Mouse (Mus musculus) myocyte (in vitro differentiated cells): ENCODE results near the gene Fam92b. TPM values are rescaled to one million over a fixed set of nuclear protein-coding genes. Genes with fewer than 3 reads are reported as not detected.

Source experiments
- H3K27me3 ChIP-seq: one replicate; pipeline ENCODE4 v1.6.1; 2011; ENCODE audit not compliant: control insufficient read depth, insufficient read depth, insufficient read length
- H3K36me3 ChIP-seq: one replicate; pipeline ENCODE4 v1.6.1; 2011; ENCODE audit not compliant: control insufficient read depth, insufficient read depth
- H3K4me2 ChIP-seq: one replicate; pipeline ENCODE4 v1.6.1; 2011; ENCODE audit warnings: low read depth, control low read depth
- H3K4me3 ChIP-seq: one replicate; pipeline ENCODE4 v1.5.1; 2011; ENCODE audit warnings: mild to moderate bottlenecking, control low read depth, moderate library complexity
- H3K79me2 ChIP-seq: one replicate; pipeline ENCODE4 v1.6.1; 2011; ENCODE audit not compliant: control insufficient read depth, insufficient read depth
- H3ac ChIP-seq: one replicate; pipeline ENCODE4 v1.6.1; 2011; ENCODE audit not compliant: control insufficient read depth, insufficient read length
- CEBPB ChIP-seq: IDR thresholded peaks from 2 replicates; pipeline ENCODE4 v1.6.1; 2011; ENCODE audit warnings: mild to moderate bottlenecking, moderate library complexity; ENCODE audit not compliant: poor library complexity, insufficient read depth, severe bottlenecking
- E2F4 ChIP-seq: IDR thresholded peaks from one replicate; pipeline ENCODE4 v1.6.1; 2011; ENCODE audit warnings: mild to moderate bottlenecking, control low read depth, moderate library complexity; ENCODE audit not compliant: insufficient read depth
- MAX ChIP-seq: IDR thresholded peaks from one replicate; pipeline ENCODE4 v1.6.1; 2011; ENCODE audit warnings: low read depth, mild to moderate bottlenecking, control low read depth
- MYOD1 ChIP-seq, 3 experiments: IDR thresholded peaks; one replicate each; pipeline ENCODE4 v1.6.1; 2011; ENCODE audit warnings: control low read depth in 2 of 3, low read depth in 2 of 3, mild to moderate bottlenecking in 2 of 3, moderate library complexity in 1 of 3; ENCODE audit not compliant: insufficient read length in 2 of 3, control insufficient read depth in 1 of 3
- MYOG ChIP-seq, 3 experiments: IDR thresholded peaks; one replicate each; pipeline ENCODE4 v1.6.1; 2011; ENCODE audit warnings: control low read depth in 2 of 3, low read depth in 2 of 3, mild to moderate bottlenecking in 2 of 3; ENCODE audit not compliant: insufficient read length in 2 of 3, control insufficient read depth in 1 of 3, insufficient read depth in 1 of 3
- POLR2A ChIP-seq: IDR thresholded peaks from one replicate; pipeline ENCODE4 v1.6.1; 2011; ENCODE audit warnings: low read depth, mild to moderate bottlenecking, control low read depth, moderate library complexity; ENCODE audit not compliant: insufficient read length
- POLR2AphosphoS2 ChIP-seq: IDR thresholded peaks from one replicate; pipeline ENCODE4 v1.6.1; 2011; ENCODE audit warnings: low read depth, control low read depth; ENCODE audit not compliant: insufficient read length
- REST ChIP-seq: IDR thresholded peaks from one replicate; pipeline ENCODE4 v1.6.1; 2011; ENCODE audit warnings: mild to moderate bottlenecking, control low read depth, moderate library complexity; ENCODE audit not compliant: insufficient read depth, insufficient read length
- SRF ChIP-seq: IDR thresholded peaks from one replicate; pipeline ENCODE4 v1.6.1; 2011; ENCODE audit warnings: low read depth; ENCODE audit not compliant: control insufficient read depth, insufficient read length
- TCF12 ChIP-seq: IDR thresholded peaks from one replicate; pipeline ENCODE4 v1.6.1; 2011; ENCODE audit warnings: mild to moderate bottlenecking, control low read depth; ENCODE audit not compliant: poor library complexity, insufficient read depth, severe bottlenecking
- TCF3 ChIP-seq: IDR thresholded peaks from one replicate; pipeline ENCODE4 v1.6.1; 2011; ENCODE audit warnings: low read depth, control low read depth; ENCODE audit not compliant: insufficient read length
- USF1 ChIP-seq: IDR thresholded peaks from one replicate; pipeline ENCODE4 v1.6.1; 2011; ENCODE audit warnings: low read depth, mild to moderate bottlenecking, control low read depth, moderate library complexity
- polyA plus RNA-seq: library from polyadenylated mRNA; unstranded; fragments of >200 nt; fragmentation: generic; extraction: Trizol; gene quantifications from one replicate; pipeline ENCODE4 v1.2.1, GENCODE M21; 2012; ENCODE audit warnings: missing spikeins

The Fam92b gene
- polyA plus RNA-seq, 1 experiment: not detected

DNA sequence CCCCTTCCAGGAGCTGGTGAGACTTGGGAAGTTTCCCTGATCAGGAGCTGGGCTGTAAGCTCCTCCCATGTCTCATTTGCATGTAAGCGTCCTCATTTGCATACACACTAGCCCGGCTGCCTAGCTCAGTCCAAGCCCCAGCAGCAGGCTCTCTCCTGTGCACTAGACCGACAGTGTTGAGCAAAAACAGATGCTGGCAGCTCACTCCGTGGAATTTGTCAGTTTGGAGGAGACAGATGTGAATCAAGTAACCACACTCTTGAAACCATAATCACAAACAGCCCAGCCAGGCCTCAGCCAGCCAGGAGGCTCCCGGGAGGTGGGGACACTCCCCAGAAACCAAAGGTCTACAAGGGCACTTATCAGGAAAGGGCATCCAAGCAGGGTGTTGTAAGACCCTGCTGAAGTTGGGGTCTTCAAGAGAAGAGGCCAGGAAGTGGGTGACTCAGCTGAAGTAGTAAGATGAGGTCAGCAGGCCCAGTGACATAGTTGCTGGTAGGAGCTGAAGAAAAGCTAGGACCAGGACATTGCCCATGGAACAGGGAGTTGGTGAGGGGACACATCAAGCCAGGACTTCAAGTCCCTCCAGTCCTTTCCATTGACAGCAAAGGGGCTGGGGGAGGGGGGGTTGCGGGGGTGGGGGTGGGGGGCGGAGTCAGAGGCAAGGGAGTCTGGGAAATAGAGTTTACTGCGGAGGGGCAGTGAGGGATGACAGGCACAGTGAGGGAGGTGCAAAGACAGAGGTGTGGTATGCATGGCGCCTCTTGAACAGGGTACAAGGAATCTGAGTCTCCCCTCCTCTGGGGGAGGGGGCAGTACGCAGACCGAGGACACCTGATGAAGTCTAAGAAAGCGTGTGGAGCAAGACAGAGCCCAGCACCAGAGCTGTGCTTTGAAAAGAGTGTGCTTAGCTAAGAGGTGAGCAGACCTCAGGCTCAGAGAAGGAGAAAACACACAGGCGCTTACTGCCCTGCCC is 39.9 kb upstream of the Fam92b start:
- Histone ChIP-seq H3K79me2 (no peaks in the 10 kb centered on the region), H3K4me2 (peak overlapping the region; percentile 95), H3K4me3 (no peak overlapping the region), H3K27me3 (no peaks in the 10 kb centered on the region), H3K36me3 (no peaks in the 10 kb centered on the region), H3ac (no peak overlapping the region)
- TF ChIP-seq MAX (no peak), CEBPB (no peak), REST (no peak), TCF3 (no peak), MYOD1 (IDR thresholded peaks at IDR 0.05; ENCODE audit: control insufficient read depth in 1 of 3, insufficient read length in 2 of 3, low read depth in 2 of 3) (peak in 2 of 3 experiments; percentile 41 to 58), MYOG (IDR thresholded peaks at IDR 0.05; ENCODE audit: control insufficient read depth in 1 of 3, insufficient read depth in 1 of 3, insufficient read length in 2 of 3, low read depth in 2 of 3) (no peak)

DNA sequence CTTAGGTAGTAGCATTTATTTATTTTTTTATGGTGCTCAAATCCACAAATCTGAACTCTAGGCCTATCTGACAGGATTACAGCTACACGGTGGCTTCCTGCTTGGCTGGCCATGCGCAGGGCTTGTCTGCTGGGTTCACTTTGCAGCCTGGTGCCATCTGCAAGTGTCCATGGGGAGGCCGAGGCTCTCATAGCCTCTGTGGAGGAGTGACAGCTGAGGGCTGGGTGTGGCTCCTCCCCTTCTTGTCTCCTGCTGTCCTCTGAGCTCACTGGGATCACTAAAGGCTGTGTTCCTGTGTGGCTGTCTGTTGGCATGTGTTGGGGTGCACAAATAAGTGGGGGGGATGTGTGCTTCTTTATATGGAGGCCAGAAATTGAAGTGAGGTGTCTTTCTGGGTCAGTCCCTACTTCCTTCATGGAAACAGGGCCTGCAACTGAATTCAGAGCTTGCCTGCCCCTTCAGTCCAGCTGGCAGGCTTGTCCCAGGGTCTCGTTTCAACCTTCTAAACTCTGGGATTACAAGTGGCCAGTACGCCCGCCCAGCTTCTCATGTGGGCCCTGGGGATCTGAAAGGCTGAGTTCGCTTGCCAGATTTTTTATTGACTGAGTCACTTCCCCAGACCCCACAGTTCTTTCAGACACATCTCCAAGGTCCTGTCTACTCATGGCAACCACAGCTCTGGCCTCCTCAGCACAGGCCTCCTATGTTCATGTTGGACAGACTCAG is 38.3 kb upstream of the Fam92b start:
- TF ChIP-seq REST (no peak), TCF3 (peak; percentile 29), TCF12 (peak; percentile 54), POLR2AphosphoS2 (peak; percentile 59), SRF (no peak), MYOG (IDR thresholded peaks at IDR 0.05; ENCODE audit: control insufficient read depth in 1 of 3, insufficient read depth in 1 of 3, insufficient read length in 2 of 3, low read depth in 2 of 3) (peak; percentile 80 to 98 (median 84)), POLR2A (peak; percentile 55), E2F4 (no peak), MYOD1 (IDR thresholded peaks at IDR 0.05; ENCODE audit: control insufficient read depth in 1 of 3, insufficient read length in 2 of 3, low read depth in 2 of 3) (peak in 2 of 3 experiments; percentile 91 to 95), USF1 (no peak)
- Histone ChIP-seq H3K79me2 (no peaks in the 10 kb centered on the region), H3K36me3 (no peaks in the 10 kb centered on the region), H3K4me2 (peak overlapping the region; percentile 95), H3ac (no peak overlapping the region), H3K4me3 (no peak overlapping the region), H3K27me3 (no peaks in the 10 kb centered on the region)

DNA sequence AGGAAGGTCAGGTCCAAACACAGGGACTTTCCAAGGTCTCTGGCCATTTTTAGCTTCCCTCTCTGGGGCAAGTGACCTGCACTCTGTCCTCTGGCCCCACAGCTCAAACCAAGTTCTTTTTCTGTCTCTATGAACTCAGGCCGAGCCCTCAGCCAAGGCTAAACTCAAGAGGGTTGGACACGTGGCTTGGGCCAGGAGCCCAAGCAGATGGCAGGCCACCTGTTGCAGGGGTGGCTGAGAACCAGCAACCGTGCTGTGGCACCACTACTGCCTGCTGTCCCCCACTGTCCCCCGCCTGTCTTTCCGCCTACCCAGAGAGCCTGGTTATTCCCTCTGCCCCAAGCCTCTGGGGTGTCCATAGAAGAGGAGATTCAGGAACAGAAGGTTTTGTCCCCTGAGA is 36.7 kb upstream of the Fam92b start:
- TF ChIP-seq CEBPB: no peak
- no peak for TF ChIP-seq E2F4
- peak; percentile 96 to 100 (median 99) for TF ChIP-seq MYOG (IDR thresholded peaks at IDR 0.05; ENCODE audit: control insufficient read depth in 1 of 3, insufficient read depth in 1 of 3, insufficient read length in 2 of 3, low read depth in 2 of 3)
- peak; percentile 33 for TF ChIP-seq POLR2AphosphoS2
- TF ChIP-seq MYOD1 (IDR thresholded peaks at IDR 0.05; ENCODE audit: control insufficient read depth in 1 of 3, insufficient read length in 2 of 3, low read depth in 2 of 3): peak; percentile 57 to 99 (median 99)
- TF ChIP-seq TCF3: peak; percentile 98
- TF ChIP-seq SRF: no peak
- peak; percentile 96 for TF ChIP-seq TCF12
- no peak for TF ChIP-seq REST
- peak; percentile 59 for TF ChIP-seq USF1
- TF ChIP-seq POLR2A: no peak
- TF ChIP-seq MAX: no peak
- Histone ChIP-seq H3ac (no peak overlapping the region), H3K79me2 (no peaks in the 10 kb centered on the region), H3K36me3 (no peaks in the 10 kb centered on the region), H3K4me3 (no peak overlapping the region), H3K27me3 (no peaks in the 10 kb centered on the region), H3K4me2 (peak overlapping the region; percentile 95)

DNA sequence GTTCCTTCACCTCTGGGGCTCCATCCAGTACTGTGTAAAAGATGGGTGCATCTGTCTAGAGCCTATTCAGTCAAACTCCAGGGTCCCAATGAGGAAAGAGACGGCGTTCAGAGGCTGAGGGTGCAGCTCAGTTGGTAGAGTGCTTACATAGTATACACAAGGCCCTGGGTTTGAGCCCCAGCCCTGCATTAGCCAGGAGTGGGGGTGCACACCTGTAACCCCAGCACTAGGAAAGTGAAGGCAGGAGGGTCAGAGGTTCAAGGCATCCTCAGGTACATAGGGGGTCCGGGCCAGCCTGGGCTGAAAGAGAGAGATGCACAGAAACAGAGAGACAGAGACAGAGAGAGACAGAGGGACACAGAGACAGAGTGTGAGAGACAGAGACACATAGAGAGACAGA is 36.0 kb upstream of the Fam92b start:
- H3K4me2 ChIP-seq: peak overlapping the region; percentile 95
- H3K4me3 ChIP-seq: no peak overlapping the region
- no peaks in the 10 kb centered on the region for H3K36me3 ChIP-seq
- TF ChIP-seq MAX: no peak
- TF ChIP-seq CEBPB: no peak
- no peak for TF ChIP-seq TCF12
- TF ChIP-seq POLR2A: no peak
- TF ChIP-seq POLR2AphosphoS2: no peak
- no peak for TF ChIP-seq USF1
- no peak for TF ChIP-seq REST
- TF ChIP-seq SRF: no peak
- TF ChIP-seq MYOG (IDR thresholded peaks at IDR 0.05; ENCODE audit: control insufficient read depth in 1 of 3, insufficient read depth in 1 of 3, insufficient read length in 2 of 3, low read depth in 2 of 3): no peak
- TF ChIP-seq E2F4: no peak
- TF ChIP-seq MYOD1 (IDR thresholded peaks at IDR 0.05; ENCODE audit: control insufficient read depth in 1 of 3, insufficient read length in 2 of 3, low read depth in 2 of 3): no peak
- no peak for TF ChIP-seq TCF3
- no peaks in the 10 kb centered on the region for H3K79me2 ChIP-seq
- H3K27me3 ChIP-seq: no peaks in the 10 kb centered on the region
- H3ac ChIP-seq: no peak overlapping the region
